Mouse (Mus musculus): Measurements from ENCODE around the gene Frem1. TPM values are rescaled to one million over a fixed set of nuclear protein-coding genes. Genes with fewer than 3 reads are reported as not detected.

Frem1 gene
- polyA plus RNA-seq, 1 experiment from 2014 or later, result 18.2 TPM

- Histone ChIP-seq H3K4me2 (ENCODE audit: low read length) (no peak overlapping the region), H3K4me3 (ENCODE audit: low read depth, low read length) (no peak overlapping the region), H3K36me3 (ENCODE audit: control insufficient read depth, insufficient read depth, low read length) (peaks cover 21% of the 10 kb centered on the region), H3K4me1 (replicated peaks; ENCODE audit: control insufficient read depth, insufficient read depth, low read length) (no peaks in the 10 kb centered on the region), H3K9me3 (ENCODE audit: control insufficient read depth, low read length) (no peaks in the 10 kb centered on the region), H3K27ac (ENCODE audit: low read depth) (no peak overlapping the region), H3K9ac (ENCODE audit: low read length) (no peak overlapping the region), H3K27me3 (replicated peaks; ENCODE audit: control insufficient read depth, insufficient read depth, low read length) (no peaks in the 10 kb centered on the region)
- ATAC-seq (replicated peaks; ENCODE audit: low FRiP score, low TSS enrichment, low read depth) (no peak), DNase-seq (ENCODE audit: low spot score) (no peak)
- 77% methylated on average over 2 of the region's 2 CpGs for WGBS
Observed at GRCm38 (mm10) chr4:83014538-83014937, 37.6 kb downstream of the Frem1 start.

GRCm38 (mm10) chr4:83004086-83004485 lies 48.1 kb downstream of the Frem1 start:
- DNase-seq (ENCODE audit: low spot score) (no peak), ATAC-seq (replicated peaks; ENCODE audit: low FRiP score, low TSS enrichment, low read depth) (no peak)
- no peak overlapping the region for H3K4me3 ChIP-seq (ENCODE audit: low read depth, low read length)
- H3K4me1 ChIP-seq (replicated peaks; ENCODE audit: control insufficient read depth, insufficient read depth, low read length), result no peaks in the 10 kb centered on the region
- no peak overlapping the region for H3K27ac ChIP-seq (ENCODE audit: low read depth)
- no peaks in the 10 kb centered on the region for H3K27me3 ChIP-seq (replicated peaks; ENCODE audit: control insufficient read depth, insufficient read depth, low read length)
- no peaks in the 10 kb centered on the region for H3K9me3 ChIP-seq (ENCODE audit: control insufficient read depth, low read length)
- H3K9ac ChIP-seq (ENCODE audit: low read length), result no peak overlapping the region
- no peak overlapping the region for H3K4me2 ChIP-seq (ENCODE audit: low read length)
- 87% methylated on average over 5 of the region's 5 CpGs for WGBS
- peaks cover 46% of the 10 kb centered on the region for H3K36me3 ChIP-seq (ENCODE audit: control insufficient read depth, insufficient read depth, low read length)

GRCm38 (mm10) chr4:82992042-82992441 lies 60.1 kb downstream of the Frem1 start:
- Histone ChIP-seq H3K27me3 (replicated peaks; ENCODE audit: control insufficient read depth, insufficient read depth, low read length) (no peaks in the 10 kb centered on the region), H3K4me1 (replicated peaks; ENCODE audit: control insufficient read depth, insufficient read depth, low read length) (no peaks in the 10 kb centered on the region), H3K4me3 (ENCODE audit: low read depth, low read length) (no peak overlapping the region), H3K36me3 (ENCODE audit: control insufficient read depth, insufficient read depth, low read length) (peaks cover 48% of the 10 kb centered on the region), H3K9ac (ENCODE audit: low read length) (no peak overlapping the region), H3K9me3 (ENCODE audit: control insufficient read depth, low read length) (no peaks in the 10 kb centered on the region), H3K4me2 (ENCODE audit: low read length) (no peak overlapping the region), H3K27ac (ENCODE audit: low read depth) (no peak overlapping the region)
- no peak for DNase-seq (ENCODE audit: low spot score)
- WGBS, result 94% methylated on average over 3 of the region's 3 CpGs
- no peak for ATAC-seq (replicated peaks; ENCODE audit: low FRiP score, low TSS enrichment, low read depth)

GRCm38 (mm10) chr4:82990973-82991695 lies 61.0 kb downstream of the Frem1 start:
- no peak for ATAC-seq (replicated peaks; ENCODE audit: low FRiP score, low TSS enrichment, low read depth)
- no peak for DNase-seq (ENCODE audit: low spot score)
- Histone ChIP-seq H3K4me1 (replicated peaks; ENCODE audit: control insufficient read depth, insufficient read depth, low read length) (no peaks in the 10 kb centered on the region), H3K36me3 (ENCODE audit: control insufficient read depth, insufficient read depth, low read length) (peaks cover 55% of the 10 kb centered on the region), H3K4me3 (ENCODE audit: low read depth, low read length) (no peak overlapping the region), H3K9me3 (ENCODE audit: control insufficient read depth, low read length) (no peaks in the 10 kb centered on the region), H3K4me2 (ENCODE audit: low read length) (no peak overlapping the region), H3K27ac (ENCODE audit: low read depth) (no peak overlapping the region), H3K9ac (ENCODE audit: low read length) (no peak overlapping the region), H3K27me3 (replicated peaks; ENCODE audit: control insufficient read depth, insufficient read depth, low read length) (no peaks in the 10 kb centered on the region)
- WGBS, result 76% methylated on average over 7 of the region's 7 CpGs

GRCm38 (mm10) chr4:82972381-82972780 lies 79.8 kb downstream of the Frem1 start:
- H3K9ac ChIP-seq (ENCODE audit: low read length), result no peak overlapping the region
- H3K27me3 ChIP-seq (replicated peaks; ENCODE audit: control insufficient read depth, insufficient read depth, low read length), result no peaks in the 10 kb centered on the region
- no peaks in the 10 kb centered on the region for H3K4me1 ChIP-seq (replicated peaks; ENCODE audit: control insufficient read depth, insufficient read depth, low read length)
- peaks cover 32% of the 10 kb centered on the region for H3K36me3 ChIP-seq (ENCODE audit: control insufficient read depth, insufficient read depth, low read length)
- no peak overlapping the region for H3K4me2 ChIP-seq (ENCODE audit: low read length)
- DNase-seq (ENCODE audit: low spot score) (no peak), ATAC-seq (replicated peaks; ENCODE audit: low FRiP score, low TSS enrichment, low read depth) (no peak)
- H3K27ac ChIP-seq (ENCODE audit: low read depth), result no peak overlapping the region
- H3K9me3 ChIP-seq (ENCODE audit: control insufficient read depth, low read length), result no peaks in the 10 kb centered on the region
- no peak overlapping the region for H3K4me3 ChIP-seq (ENCODE audit: low read depth, low read length)
- WGBS, result 83% methylated on average over 4 of the region's 4 CpGs

- ATAC-seq (replicated peaks; ENCODE audit: low FRiP score, low TSS enrichment, low read depth) (no peak), DNase-seq (ENCODE audit: low spot score) (no peak)
- WGBS, result 92% methylated on average over 12 of the region's 12 CpGs
- Histone ChIP-seq H3K4me3 (ENCODE audit: low read depth, low read length) (no peak overlapping the region), H3K9ac (ENCODE audit: low read length) (no peak overlapping the region), H3K36me3 (ENCODE audit: control insufficient read depth, insufficient read depth, low read length) (peaks cover 32% of the 10 kb centered on the region), H3K4me1 (replicated peaks; ENCODE audit: control insufficient read depth, insufficient read depth, low read length) (no peaks in the 10 kb centered on the region), H3K4me2 (ENCODE audit: low read length) (no peak overlapping the region), H3K27me3 (replicated peaks; ENCODE audit: control insufficient read depth, insufficient read depth, low read length) (no peaks in the 10 kb centered on the region), H3K9me3 (ENCODE audit: control insufficient read depth, low read length) (no peaks in the 10 kb centered on the region), H3K27ac (ENCODE audit: low read depth) (no peak overlapping the region)
Observed at GRCm38 (mm10) chr4:82970901-82971648, 81.1 kb downstream of the Frem1 start.

GRCm38 (mm10) chr4:82961024-82961423 lies 91.1 kb downstream of the Frem1 start:
- no peak for DNase-seq (ENCODE audit: low spot score)
- no peak for ATAC-seq (replicated peaks; ENCODE audit: low FRiP score, low TSS enrichment, low read depth)
- H3K4me3 ChIP-seq (ENCODE audit: low read depth, low read length), result no peak overlapping the region
- no peak overlapping the region for H3K9ac ChIP-seq (ENCODE audit: low read length)
- no peaks in the 10 kb centered on the region for H3K9me3 ChIP-seq (ENCODE audit: control insufficient read depth, low read length)
- H3K36me3 ChIP-seq (ENCODE audit: control insufficient read depth, insufficient read depth, low read length), result peaks cover 40% of the 10 kb centered on the region
- no peaks in the 10 kb centered on the region for H3K4me1 ChIP-seq (replicated peaks; ENCODE audit: control insufficient read depth, insufficient read depth, low read length)
- no peak overlapping the region for H3K27ac ChIP-seq (ENCODE audit: low read depth)
- no peak overlapping the region for H3K4me2 ChIP-seq (ENCODE audit: low read length)
- no peaks in the 10 kb centered on the region for H3K27me3 ChIP-seq (replicated peaks; ENCODE audit: control insufficient read depth, insufficient read depth, low read length)
- 83% methylated on average over 1 of the region's 1 CpGs for WGBS

GRCm38 (mm10) chr4:82957827-82958538 lies 94.2 kb downstream of the Frem1 start:
- Histone ChIP-seq H3K36me3 (ENCODE audit: control insufficient read depth, insufficient read depth, low read length) (peaks cover 38% of the 10 kb centered on the region), H3K9me3 (ENCODE audit: control insufficient read depth, low read length) (no peaks in the 10 kb centered on the region), H3K9ac (ENCODE audit: low read length) (no peak overlapping the region), H3K4me1 (replicated peaks; ENCODE audit: control insufficient read depth, insufficient read depth, low read length) (no peaks in the 10 kb centered on the region), H3K4me2 (ENCODE audit: low read length) (no peak overlapping the region), H3K4me3 (ENCODE audit: low read depth, low read length) (no peak overlapping the region), H3K27ac (ENCODE audit: low read depth) (no peak overlapping the region), H3K27me3 (replicated peaks; ENCODE audit: control insufficient read depth, insufficient read depth, low read length) (no peaks in the 10 kb centered on the region)
- ATAC-seq (replicated peaks; ENCODE audit: low FRiP score, low TSS enrichment, low read depth) (no peak), DNase-seq (ENCODE audit: low spot score) (no peak)
- WGBS, result 84% methylated on average over 14 of the region's 14 CpGs

Measured in intestine, embryonic 14.5 days (tissue).